Comparison of ENCODE assay signal across 8 mouse cellular contexts in genomic region chr4:151988342-151989109, GRCm38 (mm10). TPM values are rescaled to one million over a fixed set of nuclear protein-coding genes. Genes with fewer than 3 reads are reported as not detected.
A peak's percentile ranks its signal among the peaks of the same experiment; 100 is the strongest.
DNase-seq lines count a peak whose midpoint lies in the region; ATAC-seq and TF ChIP-seq lines count a peak whose summit lies in the region.

Thap3 (minus strand) TSS chr4:151988997.

- peaks cover 25% of the 10 kb centered on the region for H3K4me1 ChIP-seq in forebrain, embryonic 15.5 days
- peaks cover 40% of the 10 kb centered on the region for H3K4me1 ChIP-seq in lung, embryonic 15.5 days
- H3K4me1 ChIP-seq in olfactory bulb, adult 2 months (ENCODE audit: control insufficient read depth, insufficient read depth, low read length), result peaks cover 22% of the 10 kb centered on the region

- H3K27ac ChIP-seq in forebrain, embryonic 15.5 days (replicated peaks), result peak within 1 kb of the TSS; percentile 84
- H3K27ac ChIP-seq in lung, embryonic 15.5 days, result peak within 1 kb of the TSS; percentile 88
- H3K27ac ChIP-seq in olfactory bulb, adult 2 months (ENCODE audit: insufficient read depth, low read depth, low read length), result peak within 1 kb of the TSS; percentile 74

- WGBS in forebrain, embryonic 15.5 days, result 1% methylated on average over 54 of the region's 54 CpGs
- under 1% methylated on average over 53 of the region's 54 CpGs for WGBS in lung, embryonic 15.5 days
- under 1% methylated on average over 54 of the region's 54 CpGs for WGBS in olfactory bulb, adult 2 months

- H3K4me3 ChIP-seq in forebrain, embryonic 15.5 days, result peak within 1 kb of the TSS; percentile 57
- peak within 1 kb of the TSS; percentile 98 for H3K4me3 ChIP-seq in lung, embryonic 15.5 days
- H3K4me3 ChIP-seq in olfactory bulb, adult 2 months (ENCODE audit: insufficient read depth, low read depth, low read length), result peak within 1 kb of the TSS; percentile 85

- ATAC-seq in forebrain, embryonic 15.5 days (replicated peaks), result peak; percentile 82
- peak; percentile 63; the same call in 1 of the 2 replicates for ATAC-seq in lung, embryonic 15.5 days (ENCODE audit: borderline replicate concordance, extremely low read depth, low FRiP score, low TSS enrichment)

- H3K9me3 ChIP-seq in forebrain, embryonic 15.5 days, result no peaks in the 10 kb centered on the region
- no peaks in the 10 kb centered on the region for H3K9me3 ChIP-seq in lung, embryonic 15.5 days

- intact Hi-C loops in heart, postnatal 25 days (cut with DNase I), result no loop called here

- TF ChIP-seq POLR2A in olfactory bulb, adult 2 months (IDR thresholded peaks at IDR 0.05; ENCODE audit: insufficient read depth, low read depth, low read length), result peak; percentile 28; the same call in 1 of the 2 replicates

- peaks cover 23% of the 10 kb centered on the region for H3K36me3 ChIP-seq in forebrain, embryonic 15.5 days
- peaks cover 30% of the 10 kb centered on the region for H3K36me3 ChIP-seq in lung, embryonic 15.5 days

- peak within 1 kb of the TSS; percentile 92 for H3K9ac ChIP-seq in forebrain, embryonic 15.5 days (replicated peaks)
- H3K9ac ChIP-seq in lung, embryonic 15.5 days, result peak within 1 kb of the TSS; percentile 98

- DNase-seq in ES-CJ7 (ENCODE audit: low read depth, low spot score), result peak; percentile 60
- DNase-seq in c-Kit-positive CD71-positive TER-119-positive erythroid progenitor cells, embryonic 14.5 days (ENCODE audit: low spot score), result peak; percentile 54
- peak; percentile 69 for DNase-seq in heart, postnatal 25 days (ENCODE audit: low spot score)
- DNase-seq in layer of hippocampus, adult 18-20 months (ENCODE audit: low spot score in 2 of 2), result peak; percentile 76 to 83
- DNase-seq in thymus, postnatal 0 days (ENCODE audit: low spot score), result peak; percentile 77

- H3K4me2 ChIP-seq in forebrain, embryonic 15.5 days (replicated peaks), result peak within 1 kb of the TSS; percentile 67
- H3K4me2 ChIP-seq in lung, embryonic 15.5 days, result peak within 1 kb of the TSS; percentile 88

- no peak for TF ChIP-seq CTCF in olfactory bulb, adult 2 months (IDR thresholded peaks at IDR 0.05; ENCODE audit: insufficient read depth, low read depth, low read length)

- H3K27me3 ChIP-seq in forebrain, embryonic 15.5 days, result no peaks in the 10 kb centered on the region
- no peaks in the 10 kb centered on the region for H3K27me3 ChIP-seq in lung, embryonic 15.5 days

RNA-seq across cellular contexts. Expression of gene Thap3, which starts in this region (rescaled TPM):
- 41.4 and 41.6 TPM in 2 replicates for polyA plus RNA-seq in forebrain, embryonic 15.5 days (2015; fragmentation: Nextera tagmentation; extraction: Ambion mirVana)
- 10 to 100 TPM; 11.5 TPM for total RNA-seq in heart, postnatal 25 days (2021)
- total RNA-seq in layer of hippocampus, adult 18-20 months (2021), result 10 to 100 TPM; 24.4 to 28.2 TPM
- 40.7 and 41.1 TPM in 2 replicates for polyA plus RNA-seq in lung, embryonic 15.5 days (2015; fragmentation: Nextera tagmentation; extraction: Ambion mirVana)
- polyA plus RNA-seq in olfactory bulb, adult 2 months (2012; ENCODE audit: insufficient read depth, insufficient read length, low replicate concordance, missing spikeins), result not detected in 2 replicates
- polyA plus RNA-seq in thymus, postnatal 0 days (2015; fragmentation: Nextera tagmentation; extraction: Ambion mirVana), result 30.7 and 41.4 TPM in 2 replicates

Comparison
In these comparisons a context has a peak if more than half of its experiments do, and no peak if none do; other contexts are left out.
1. Peak in every context shown above with its lines: DNase-seq, ATAC-seq, H3K4me3 ChIP-seq and H3K27ac ChIP-seq.
2. RNA of gene Thap3 (polyA plus RNA-seq): 41.4 to 41.6 TPM in forebrain, embryonic 15.5 days, 30.7 to 41.4 TPM in thymus, postnatal 0 days and 40.7 to 41.1 TPM in lung, embryonic 15.5 days; not detected in olfactory bulb, adult 2 months; every median in the first group is over 10 times any median in the second.